Mouse (Mus musculus) CH12.LX (cell line): ENCODE data around the gene Trip12. TPM values are rescaled to one million over a fixed set of nuclear protein-coding genes. Genes with fewer than 3 reads are reported as not detected.

ENCODE experiments used
- DNase-seq: peaks from one replicate; pipeline ENCODE4 v3.0.0-alpha.2; 2013; ENCODE audit errors: extremely low read depth
- H3K27ac ChIP-seq: 2 replicates; pipeline ENCODE4 v1.5.1; 2012; ENCODE audit warnings: low read depth, mild to moderate bottlenecking, control low read depth, moderate library complexity; ENCODE audit not compliant: insufficient read depth
- H3K27me3 ChIP-seq: replicated peaks from 2 replicates; pipeline ENCODE3; 2012; ENCODE audit warnings: inconsistent platforms
- H3K36me3 ChIP-seq, 2 experiments: replicated peaks in 1 of 2; 2 replicates each; pipeline versions ENCODE3 to v1.6.1; 2012; ENCODE audit warnings: inconsistent platforms in 1 of 2, low read length in 1 of 2, mild to moderate bottlenecking in 1 of 2, mixed read lengths in 1 of 2, moderate library complexity in 1 of 2; ENCODE audit not compliant: control insufficient read depth in 1 of 2, insufficient read depth in 1 of 2
- H3K4me1 ChIP-seq, 2 experiments: 2 replicates each; pipeline ENCODE4 v1.6.1; 2012; ENCODE audit warnings: inconsistent platforms in 1 of 2, moderate library complexity in 1 of 2; ENCODE audit not compliant: insufficient read depth in 2 of 2, control insufficient read depth in 1 of 2
- H3K4me2 ChIP-seq: 2 replicates; pipeline ENCODE4 v1.6.1; 2012; ENCODE audit warnings: low read depth, mild to moderate bottlenecking, control low read depth; ENCODE audit not compliant: poor library complexity, insufficient read depth, severe bottlenecking
- H3K4me3 ChIP-seq, 3 experiments: fragments of 150-350 bp in 1 of 3; sonication (generic) in 1 of 3; replicated peaks in 1 of 3; 2 replicates each; pipeline versions ENCODE3 to v1.5.1; 2011 to 2012; ENCODE audit warnings: low read depth in 2 of 3, low read length in 2 of 3, mild to moderate bottlenecking in 2 of 3, moderate library complexity in 2 of 3, control low read depth in 1 of 3, improper control_type of control experiment in 1 of 3, inconsistent platforms in 1 of 3, mixed read lengths in 1 of 3; ENCODE audit not compliant: poor library complexity in 1 of 3
- H3K79me2 ChIP-seq: replicated peaks from 2 replicates; pipeline ENCODE4 v1.6.1; 2012; ENCODE audit warnings: mild to moderate bottlenecking, moderate library complexity; ENCODE audit not compliant: control insufficient read depth, poor library complexity, insufficient read depth, severe bottlenecking; ENCODE audit errors: extremely low read depth
- H3K9ac ChIP-seq: 2 replicates; pipeline ENCODE4 v1.6.1; 2012; ENCODE audit warnings: low read depth, mild to moderate bottlenecking, control low read depth, moderate library complexity; ENCODE audit not compliant: insufficient read depth
- H3K9me3 ChIP-seq: replicated peaks from 2 replicates; pipeline ENCODE3; 2012; ENCODE audit warnings: low read length, inconsistent platforms, mixed read lengths
- BHLHE40 ChIP-seq: IDR thresholded peaks from 2 replicates; pipeline ENCODE4 v1.6.1; 2011; ENCODE audit warnings: mild to moderate bottlenecking, low read depth, low read length, improper control_type of control experiment
- CHD2 ChIP-seq: IDR thresholded peaks from 2 replicates; pipeline ENCODE4 v1.6.1; 2011; ENCODE audit warnings: low read length, improper control_type of control experiment
- ELF1 ChIP-seq: IDR thresholded peaks from 2 replicates; pipeline ENCODE4 v1.6.1; 2014; ENCODE audit warnings: low read depth, mild to moderate bottlenecking, inconsistent platforms, low read length, improper control_type of control experiment
- EP300 ChIP-seq: IDR thresholded peaks from 2 replicates; pipeline ENCODE4 v1.6.1; 2011; ENCODE audit warnings: low read length, improper control_type of control experiment
- ETS1 ChIP-seq: conservative IDR thresholded peaks from 2 replicates; pipeline ENCODE4 v1.6.1; 2012; ENCODE audit warnings: low read depth, mild to moderate bottlenecking, inconsistent platforms, low read length, improper control_type of control experiment, moderate library complexity
- GABPA ChIP-seq: IDR thresholded peaks from 2 replicates; pipeline ENCODE4 v1.6.1; 2012; ENCODE audit warnings: low read depth, low read length, improper control_type of control experiment, inconsistent platforms; ENCODE audit not compliant: insufficient replicate concordance
- IRF4 ChIP-seq: IDR thresholded peaks from 2 replicates; pipeline ENCODE4 v1.6.1; 2014; ENCODE audit warnings: low read depth, mild to moderate bottlenecking, inconsistent platforms, low read length, improper control_type of control experiment
- JUND ChIP-seq: conservative IDR thresholded peaks from 2 replicates; pipeline ENCODE4 v1.6.1; 2011; ENCODE audit warnings: low read depth, low read length, improper control_type of control experiment
- KAT2A ChIP-seq: IDR thresholded peaks from 2 replicates; pipeline ENCODE4 v1.6.1; 2012; ENCODE audit warnings: low read length, improper control_type of control experiment, inconsistent platforms; ENCODE audit not compliant: insufficient replicate concordance
- MAX ChIP-seq: IDR thresholded peaks from 2 replicates; pipeline ENCODE4 v1.6.1; 2011; ENCODE audit warnings: low read length, improper control_type of control experiment
- MEF2A ChIP-seq: IDR thresholded peaks from 2 replicates; pipeline ENCODE4 v1.6.1; 2014; ENCODE audit warnings: low read depth, mild to moderate bottlenecking, inconsistent platforms, low read length, improper control_type of control experiment, borderline replicate concordance
- MXI1 ChIP-seq: IDR thresholded peaks from 2 replicates; pipeline ENCODE4 v1.6.1; 2011; ENCODE audit warnings: mild to moderate bottlenecking, low read depth, low read length, improper control_type of control experiment
- NELFE ChIP-seq: IDR thresholded peaks from 2 replicates; pipeline ENCODE4 v1.6.1; 2011; ENCODE audit warnings: low read depth, low read length, improper control_type of control experiment
- NRF1 ChIP-seq: IDR thresholded peaks from 2 replicates; pipeline ENCODE4 v1.6.1; 2014; ENCODE audit warnings: low read depth, mild to moderate bottlenecking, inconsistent platforms, low read length, improper control_type of control experiment, moderate library complexity
- RAD21 ChIP-seq: IDR thresholded peaks from 2 replicates; pipeline ENCODE4 v1.6.1; 2011; ENCODE audit warnings: low read depth, mild to moderate bottlenecking, low read length, improper control_type of control experiment, moderate library complexity
- RCOR1 ChIP-seq: conservative IDR thresholded peaks from 2 replicates; pipeline ENCODE4 v1.6.1; 2012; ENCODE audit warnings: low read depth, mild to moderate bottlenecking, inconsistent platforms, low read length, improper control_type of control experiment
- SMC3 ChIP-seq: IDR thresholded peaks from 2 replicates; pipeline ENCODE4 v1.6.1; 2011; ENCODE audit warnings: low read depth, low read length, improper control_type of control experiment
- TBP ChIP-seq: conservative IDR thresholded peaks from 2 replicates; pipeline ENCODE4 v1.6.1; 2011; ENCODE audit warnings: low read depth, low read length, improper control_type of control experiment
- TCF12 ChIP-seq: IDR thresholded peaks from 2 replicates; pipeline ENCODE4 v1.6.1; 2014; ENCODE audit warnings: low read depth, mild to moderate bottlenecking, inconsistent platforms, low read length, improper control_type of control experiment
- USF2 ChIP-seq: conservative IDR thresholded peaks from 2 replicates; pipeline ENCODE4 v1.6.1; 2011; ENCODE audit warnings: low read depth, low read length, improper control_type of control experiment
- ZC3H11A ChIP-seq: IDR thresholded peaks from 2 replicates; pipeline ENCODE4 v1.6.1; 2012; ENCODE audit warnings: low read depth, mild to moderate bottlenecking, inconsistent platforms, low read length, improper control_type of control experiment
- ZKSCAN1 ChIP-seq: IDR thresholded peaks from 2 replicates; pipeline ENCODE4 v1.6.1; 2012; ENCODE audit warnings: low read depth, inconsistent platforms, low read length, improper control_type of control experiment, borderline replicate concordance
- ZMIZ1 ChIP-seq: IDR thresholded peaks from 2 replicates; pipeline ENCODE4 v1.6.1; 2012; ENCODE audit warnings: low read depth, mild to moderate bottlenecking, inconsistent platforms, low read length, improper control_type of control experiment
- dilution Hi-C: fragments of 300-500 bp; cut with MboI; formaldehyde crosslinking; loops from 2 replicates; pipeline ENCODE4 v1.14.3; 2020; ENCODE audit warnings: low sequenced_read_pairs; ENCODE audit not compliant: extremely low pct_unique_long_range_greater_than_20kb, extremely low pct_ligation_motif_present
- in situ Hi-C: fragments of 300-500 bp; cut with MboI; formaldehyde crosslinking; loops from 3 replicates; pipeline ENCODE4 v1.14.3; 2019; ENCODE audit warnings: low sequenced_read_pairs, low pct_ligation_motif_present, low pct_unique_long_range_greater_than_20kb, mixed read lengths
- polyA plus RNA-seq: library from polyadenylated mRNA; unstranded; fragments of >175 nt; gene quantifications from 2 replicates; pipeline ENCODE4 v1.2.1, GENCODE M21; 2012; ENCODE audit warnings: low read depth; ENCODE audit not compliant: insufficient read length
- total RNA-seq, 2 experiments: library from RNA; depleted of rRNA; stranded (reverse); fragments of 300-350 nt in 1 of 2; fragments of >200 nt in 1 of 2; gene quantifications; 2 replicates each; pipeline ENCODE4 v1.2.3; 2012 to 2014

Gene Trip12
- total and polyA plus RNA-seq, 3 experiments, result 75.6 to 93.8 (median 90.2) TPM

- Histone ChIP-seq H3K4me2 (no peak overlapping the region), H3K27ac (no peak overlapping the region), H3K4me3 (no peak overlapping the region), H3K36me3 (peaks cover 0 to 12% of the 10 kb centered on the region in 2 experiments), H3K4me1 (no peaks in the 10 kb centered on the region), H3K9me3 (no peaks in the 10 kb centered on the region), H3K79me2 (no peaks in the 10 kb centered on the region), H3K27me3 (no peaks in the 10 kb centered on the region), H3K9ac (no peak overlapping the region)
- in situ Hi-C loops, result no loop called here
- no peak for DNase-seq
- no peak for TF ChIP-seq EP300
- no peak for TF ChIP-seq KAT2A
- TF ChIP-seq NELFE, result no peak
- TF ChIP-seq TCF12, result no peak
- TF ChIP-seq MEF2A, result no peak
- no peak for TF ChIP-seq RAD21
- no peak for TF ChIP-seq BHLHE40
- dilution Hi-C loops, result no loop called here
These were observed 9.5 kb upstream of the Trip12 start for GRCm38 (mm10) chr1:84849804-84850203.

- Histone ChIP-seq H3K4me3 (no peak overlapping the region), H3K4me1 (no peaks in the 10 kb centered on the region), H3K36me3 (peaks cover 0 to 12% of the 10 kb centered on the region in 2 experiments), H3K79me2 (no peaks in the 10 kb centered on the region), H3K9ac (no peak overlapping the region), H3K9me3 (no peaks in the 10 kb centered on the region), H3K27me3 (no peaks in the 10 kb centered on the region), H3K27ac (no peak overlapping the region), H3K4me2 (no peak overlapping the region)
- dilution Hi-C loops (no loop called here), in situ Hi-C loops (no loop called here)
- DNase-seq, result no peak
- TF ChIP-seq CHD2 (no peak), TBP (no peak), NRF1 (no peak), ZKSCAN1 (no peak), RCOR1 (no peak), USF2 (no peak), JUND (no peak), RAD21 (no peak), ELF1 (no peak), ZMIZ1 (no peak), MEF2A (no peak), SMC3 (no peak), TCF12 (no peak), IRF4 (no peak), MXI1 (no peak), GABPA (no peak), MAX (no peak), ZC3H11A (no peak), ETS1 (no peak), EP300 (no peak)
These were observed 8.6 kb upstream of the Trip12 start for GRCm38 (mm10) chr1:84848801-84849455.
